Mouse (Mus musculus) cerebellum, adult 2 months (tissue): ENCODE measurements around the gene Exosc2.

Experiments used
- CTCF ChIP-seq: fragments of 200-500 bp; IDR thresholded peaks from 2 replicates; pipeline ENCODE4 v1.5.1; 2011; ENCODE audit warnings: low read depth, mild to moderate bottlenecking, control low read depth, low read length, moderate library complexity, borderline replicate concordance; ENCODE audit not compliant: insufficient read depth
- POLR2A ChIP-seq: fragments of 200-500 bp; IDR thresholded peaks from 2 replicates; pipeline ENCODE4 v1.6.1; 2011; ENCODE audit warnings: low read length, control low read depth, borderline replicate concordance; ENCODE audit not compliant: insufficient read depth

DNA sequence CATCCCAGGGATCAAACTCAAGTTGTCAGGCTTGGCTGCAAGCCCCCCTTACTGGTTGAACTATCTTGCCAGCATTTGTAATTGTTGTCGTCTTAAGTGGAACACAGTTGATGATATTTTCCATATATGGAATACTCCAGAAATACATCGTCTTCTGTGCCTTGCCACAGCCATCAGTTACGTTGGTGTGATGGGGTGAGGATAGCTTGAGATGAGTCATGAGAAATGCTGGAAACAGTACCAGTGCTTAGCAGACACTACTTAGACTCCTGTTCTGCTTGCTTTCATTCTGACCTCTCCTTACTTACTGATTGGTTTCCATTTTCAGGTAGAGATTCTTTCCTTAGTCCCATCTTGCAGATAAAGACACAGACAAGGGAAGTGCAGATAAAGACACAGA is 37.0 kb upstream of the Exosc2 start:
- TF ChIP-seq CTCF, result no peak
- no peak for TF ChIP-seq POLR2A
